Mouse (Mus musculus): Measurements from ENCODE around the gene Ambra1.
A peak's percentile ranks its signal among the peaks of the same experiment; 100 is the strongest.

The Ambra1 gene

GRCm38 (mm10) chr2:91939303-91939935, 209.5 kb downstream of the Ambra1 start:
- no peak for DNase-seq

GRCm38 (mm10) chr2:91942356-91942755, 212.4 kb downstream of the Ambra1 start:
- DNase-seq: peak; percentile 41

- peak; percentile 83 for DNase-seq
Observed at GRCm38 (mm10) chr2:91944170-91944950, 214.4 kb downstream of the Ambra1 start.

GRCm38 (mm10) chr2:91945483-91945882, 215.5 kb downstream of the Ambra1 start, which contains the start of gene Gm9821:
TSS of gene Gm9821 (plus strand) at chr2:91945703.
- no peak for DNase-seq

- no peak for DNase-seq
Observed at GRCm38 (mm10) chr2:91946836-91947235, 216.9 kb downstream of the Ambra1 start.

GRCm38 (mm10) chr2:91947397-91948150, 217.6 kb downstream of the Ambra1 start:
- DNase-seq: peak; percentile 88

- DNase-seq: no peak
Observed at GRCm38 (mm10) chr2:91948151-91948509, 218.2 kb downstream of the Ambra1 start.

GRCm38 (mm10) chr2:91948792-91949241, 218.9 kb downstream of the Ambra1 start:
- DNase-seq: peak; percentile 58

- DNase-seq: peak; percentile 48
Observed at GRCm38 (mm10) chr2:91949411-91950274, 219.7 kb downstream of the Ambra1 start.

- peak; percentile 87 for DNase-seq
Observed at GRCm38 (mm10) chr2:91950275-91951085, 220.5 kb downstream of the Ambra1 start.

GRCm38 (mm10) chr2:91953825-91954224, 223.9 kb downstream of the Ambra1 start:
- DNase-seq: peak; percentile 75

GRCm38 (mm10) chr2:91955121-91955591, 225.2 kb downstream of the Ambra1 start:
- no peak for DNase-seq

GRCm38 (mm10) chr2:91955875-91956274, 225.9 kb downstream of the Ambra1 start:
- no peak for DNase-seq

- DNase-seq: peak; percentile 71
Observed at GRCm38 (mm10) chr2:91957096-91957495, 227.2 kb downstream of the Ambra1 start.

- DNase-seq: no peak
Observed at GRCm38 (mm10) chr2:91958049-91958448, 228.1 kb downstream of the Ambra1 start.

- peak; percentile 81 for DNase-seq
Observed at GRCm38 (mm10) chr2:91958701-91959457, 228.9 kb downstream of the Ambra1 start.

- DNase-seq: no peak
Observed at GRCm38 (mm10) chr2:91959544-91960410, 229.8 kb downstream of the Ambra1 start.

- DNase-seq: no peak
Observed at GRCm38 (mm10) chr2:91960459-91960858, 230.5 kb downstream of the Ambra1 start.

GRCm38 (mm10) chr2:91961901-91962761, 232.2 kb downstream of the Ambra1 start:
- DNase-seq: no peak

Data from retina, postnatal 1 day (tissue).